Mouse (Mus musculus) G1E (cell line): ENCODE data around the gene Dcst1.

Source experiments
- CTCF ChIP-seq: IDR thresholded peaks from 2 replicates; pipeline ENCODE4 v1.5.1; 2012; ENCODE audit warnings: low read depth, low read length, inconsistent platforms, mixed read lengths
- POLR2AphosphoS5 ChIP-seq: IDR thresholded peaks from 2 replicates; pipeline ENCODE4 v1.6.1; 2012; ENCODE audit warnings: low read depth, low read length, inconsistent platforms; ENCODE audit not compliant: insufficient replicate concordance

DNA sequence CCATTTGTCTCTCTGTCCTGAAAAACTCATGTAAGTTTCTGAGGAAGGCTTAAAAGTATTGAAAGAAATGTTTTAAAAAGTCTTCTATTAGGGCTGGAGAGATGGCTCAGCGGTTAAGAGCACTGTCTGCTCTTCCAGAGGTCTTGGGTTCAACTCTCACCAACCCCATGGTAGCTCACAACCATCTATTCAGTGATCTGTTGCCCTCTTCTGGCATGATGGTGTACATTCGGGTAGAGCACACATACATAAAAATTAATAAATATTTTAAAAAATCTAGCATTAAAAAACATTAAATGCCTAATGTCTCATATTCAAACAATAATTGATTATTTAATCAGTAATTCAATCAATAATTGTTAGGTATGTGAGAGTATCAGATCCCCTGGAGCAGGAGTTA, 64.5 kb downstream of the Dcst1 start:
- TF ChIP-seq CTCF = no peak
- TF ChIP-seq POLR2AphosphoS5 = no peak
